Mouse (Mus musculus) CH12.LX (cell line): ENCODE measurements around the gene Rpl12.

ENCODE experiments used
- CHD2 ChIP-seq: IDR thresholded peaks from 2 replicates; pipeline ENCODE4 v1.6.1; 2011; ENCODE audit warnings: low read length, improper control_type of control experiment
- CTCF ChIP-seq, 2 experiments: IDR thresholded peaks in 1 of 2; conservative IDR thresholded peaks in 1 of 2; 2 replicates each; pipeline ENCODE4 v1.5.1; 2011 to 2012; ENCODE audit warnings: low read depth in 2 of 2, low read length in 2 of 2, improper control_type of control experiment in 1 of 2, inconsistent platforms in 1 of 2, mild to moderate bottlenecking in 1 of 2, moderate library complexity in 1 of 2
- E2F4 ChIP-seq: IDR thresholded peaks from 2 replicates; pipeline ENCODE4 v1.6.1; 2011; ENCODE audit warnings: low read depth, low read length, improper control_type of control experiment; ENCODE audit not compliant: insufficient replicate concordance
- EP300 ChIP-seq: IDR thresholded peaks from 2 replicates; pipeline ENCODE4 v1.6.1; 2011; ENCODE audit warnings: low read length, improper control_type of control experiment
- MAX ChIP-seq: IDR thresholded peaks from 2 replicates; pipeline ENCODE4 v1.6.1; 2011; ENCODE audit warnings: low read length, improper control_type of control experiment
- PAX5 ChIP-seq: IDR thresholded peaks from 2 replicates; pipeline ENCODE4 v1.6.1; 2012; ENCODE audit warnings: low read length, inconsistent platforms, mixed read lengths
- POLR2A ChIP-seq: IDR thresholded peaks from 2 replicates; pipeline ENCODE4 v1.6.1; 2011; ENCODE audit warnings: low read depth, mild to moderate bottlenecking, improper control_type of control experiment, low read length
- TCF12 ChIP-seq: IDR thresholded peaks from 2 replicates; pipeline ENCODE4 v1.6.1; 2014; ENCODE audit warnings: low read depth, mild to moderate bottlenecking, inconsistent platforms, low read length, improper control_type of control experiment
- ZC3H11A ChIP-seq: IDR thresholded peaks from 2 replicates; pipeline ENCODE4 v1.6.1; 2012; ENCODE audit warnings: low read depth, mild to moderate bottlenecking, inconsistent platforms, low read length, improper control_type of control experiment
- ZKSCAN1 ChIP-seq: IDR thresholded peaks from 2 replicates; pipeline ENCODE4 v1.6.1; 2012; ENCODE audit warnings: low read depth, inconsistent platforms, low read length, improper control_type of control experiment, borderline replicate concordance
- ZMIZ1 ChIP-seq: IDR thresholded peaks from 2 replicates; pipeline ENCODE4 v1.6.1; 2012; ENCODE audit warnings: low read depth, mild to moderate bottlenecking, inconsistent platforms, low read length, improper control_type of control experiment

DNA sequence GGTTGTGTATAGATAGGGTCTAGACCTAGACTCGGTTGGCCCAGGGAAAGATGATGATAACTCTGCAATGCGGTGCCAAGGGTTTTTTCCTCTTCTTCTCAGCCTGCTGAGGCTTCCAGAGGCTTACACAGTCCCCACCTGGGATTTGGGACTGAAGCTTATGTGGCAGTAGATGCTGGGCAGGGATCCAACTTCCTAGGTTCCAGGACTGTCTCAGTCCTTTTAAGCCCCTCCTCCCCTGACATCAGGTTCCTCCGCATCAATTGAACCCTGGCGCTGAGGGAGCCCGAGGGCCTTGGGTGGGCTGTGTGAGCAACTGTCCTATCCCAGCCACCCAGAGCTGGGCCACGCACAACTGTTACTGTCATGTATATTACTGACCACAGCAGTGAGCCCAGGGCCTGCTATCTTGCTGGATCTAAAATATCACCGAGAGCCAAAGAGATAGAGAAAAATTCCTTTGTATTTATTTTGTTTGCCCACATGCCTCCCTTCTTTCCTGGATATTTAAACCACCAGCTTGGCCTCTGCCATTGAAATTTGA, 49.6 kb upstream of the Rpl12 start:
- no peak for TF ChIP-seq CTCF (conservative IDR thresholded peaks at IDR 0.05 in 1 of 2, IDR thresholded peaks at IDR 0.05 in 1 of 2; ENCODE audit: low read depth in 2 of 2, low read length in 2 of 2)
- TF ChIP-seq ZC3H11A, result no peak
- TF ChIP-seq E2F4, result no peak
- TF ChIP-seq PAX5, result no peak
- no peak for TF ChIP-seq TCF12
- no peak for TF ChIP-seq ZKSCAN1
- no peak for TF ChIP-seq POLR2A
- TF ChIP-seq EP300, result no peak
- TF ChIP-seq ZMIZ1, result no peak
- no peak for TF ChIP-seq MAX
- TF ChIP-seq CHD2, result no peak
